Mouse (Mus musculus): ENCODE results near the gene Soat1.

The Soat1 gene

DNA sequence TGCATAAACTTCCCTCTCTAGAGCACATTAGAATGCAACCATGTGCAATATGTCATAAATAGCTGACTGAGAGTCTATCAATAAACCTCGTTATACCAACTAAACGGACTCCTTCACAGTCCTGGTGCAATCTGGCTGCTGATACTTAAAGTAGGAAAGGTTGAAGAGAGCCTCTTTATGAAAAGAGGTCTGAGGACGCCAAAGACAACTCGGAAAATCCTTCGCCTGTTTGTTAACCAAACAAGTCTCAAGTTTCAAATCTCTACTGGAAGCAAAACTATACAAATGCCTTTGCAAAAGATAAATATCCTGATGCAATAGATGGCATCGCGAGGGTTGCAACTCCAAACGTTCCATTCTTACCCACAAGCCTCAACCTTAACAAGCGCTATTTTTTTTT lies 9.2 kb downstream of the Soat1 start:
- DNase-seq (ENCODE audit: low spot score) = no peak

DNA sequence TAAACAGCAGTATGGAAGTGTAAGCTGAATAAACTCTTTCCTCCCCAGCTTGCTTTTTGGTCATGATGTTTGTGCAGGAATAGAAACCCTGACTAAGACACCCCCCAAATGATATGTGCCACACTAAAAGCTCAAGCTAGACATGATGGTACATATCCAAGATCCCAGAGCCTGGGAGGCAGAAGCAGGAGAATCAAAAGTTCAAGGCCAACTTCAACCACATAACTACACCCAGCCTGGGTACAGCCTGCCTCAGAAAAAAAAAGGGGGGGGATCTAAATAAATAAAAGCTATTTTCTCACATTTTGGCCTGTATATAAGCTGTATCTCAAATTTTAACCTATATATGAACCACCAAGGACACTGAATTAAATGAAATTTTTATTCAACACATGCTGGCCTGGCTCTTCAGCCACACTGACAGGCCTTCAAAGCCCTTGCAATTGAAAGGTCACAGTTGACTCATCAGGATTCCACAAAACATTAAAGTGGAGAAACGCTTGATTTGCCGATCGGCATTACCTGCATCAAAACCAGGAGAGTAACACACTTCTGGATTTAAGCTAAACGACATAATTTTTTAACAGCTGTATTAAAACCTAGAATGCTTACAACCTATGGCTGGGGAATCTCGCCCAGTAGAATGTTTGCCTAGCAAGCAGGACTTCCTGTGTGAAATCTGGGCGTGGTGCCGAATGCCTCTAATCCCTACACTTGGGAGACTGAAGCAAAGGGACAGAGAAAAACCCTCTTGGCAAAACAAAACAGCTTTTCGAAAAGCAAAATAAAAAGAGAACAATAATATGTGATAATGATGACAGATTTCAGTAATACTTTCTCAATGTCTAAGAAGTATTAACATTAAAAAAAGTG lies 9.9 kb downstream of the Soat1 start:
- no peak for DNase-seq (ENCODE audit: low spot score)

DNA sequence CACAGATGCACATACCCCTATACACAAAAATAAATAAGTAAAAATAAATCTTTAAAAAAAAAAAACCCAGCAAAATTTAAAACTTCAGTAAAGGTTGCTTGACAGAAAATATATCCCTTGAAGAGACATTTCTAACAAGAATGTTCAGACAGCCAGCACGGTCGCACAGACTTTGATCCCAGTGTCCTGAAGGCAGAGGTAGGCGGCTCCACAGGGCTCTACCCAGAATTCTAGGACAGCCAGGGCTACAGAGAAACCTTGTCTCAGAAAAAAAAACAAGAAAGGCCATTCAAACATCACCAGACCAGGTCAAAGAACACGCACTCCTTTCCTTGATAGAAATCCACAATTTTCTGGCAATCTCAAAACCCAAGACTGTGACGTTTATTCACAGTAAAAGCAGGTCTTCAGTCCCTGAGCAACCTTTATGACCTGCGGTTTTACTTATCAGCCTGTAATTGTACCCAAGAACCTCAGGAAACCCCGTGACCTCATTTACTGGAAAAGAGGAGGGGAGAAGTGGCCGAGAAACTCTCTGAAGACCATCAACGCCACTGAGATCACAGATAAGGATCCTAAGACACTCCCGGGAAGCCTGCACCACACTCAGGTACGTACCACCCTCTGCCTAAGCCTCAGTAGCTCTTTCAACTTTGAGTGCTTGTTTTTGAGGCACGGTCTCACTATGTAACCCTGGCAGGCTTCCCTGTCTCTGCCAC lies 11.7 kb downstream of the Soat1 start:
- no peak for DNase-seq (ENCODE audit: low spot score)

- no peak for DNase-seq (ENCODE audit: low spot score)
These were observed 13.1 kb downstream of the Soat1 start for GRCm38 (mm10) chr1:156461036-156461435.

GRCm38 (mm10) chr1:156460216-156460615 lies 13.9 kb downstream of the Soat1 start:
- no peak for DNase-seq (ENCODE audit: low spot score)

DNA sequence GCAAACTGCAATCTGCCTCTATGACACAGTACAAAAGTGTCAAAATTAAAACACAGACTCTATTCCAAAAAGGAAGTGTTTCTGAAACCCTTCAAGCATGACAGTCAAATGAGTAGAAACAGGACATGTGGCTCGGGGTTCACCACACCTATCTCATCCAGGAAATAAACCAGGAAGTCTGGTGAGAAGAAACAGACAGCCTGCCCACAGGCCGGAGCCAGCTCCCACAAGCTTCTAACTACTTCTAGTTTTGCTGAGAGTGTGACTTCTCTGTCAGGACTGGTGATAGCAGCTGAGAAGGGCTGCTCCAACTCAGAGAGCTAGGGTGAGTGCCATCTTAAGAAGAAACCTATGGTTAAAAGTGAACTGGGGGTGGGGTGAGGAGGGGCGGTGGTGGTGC lies 14.4 kb downstream of the Soat1 start:
- no peak for DNase-seq (ENCODE audit: low spot score)

GRCm38 (mm10) chr1:156458391-156459060 lies 15.6 kb downstream of the Soat1 start:
- DNase-seq (ENCODE audit: low spot score) = no peak

DNA sequence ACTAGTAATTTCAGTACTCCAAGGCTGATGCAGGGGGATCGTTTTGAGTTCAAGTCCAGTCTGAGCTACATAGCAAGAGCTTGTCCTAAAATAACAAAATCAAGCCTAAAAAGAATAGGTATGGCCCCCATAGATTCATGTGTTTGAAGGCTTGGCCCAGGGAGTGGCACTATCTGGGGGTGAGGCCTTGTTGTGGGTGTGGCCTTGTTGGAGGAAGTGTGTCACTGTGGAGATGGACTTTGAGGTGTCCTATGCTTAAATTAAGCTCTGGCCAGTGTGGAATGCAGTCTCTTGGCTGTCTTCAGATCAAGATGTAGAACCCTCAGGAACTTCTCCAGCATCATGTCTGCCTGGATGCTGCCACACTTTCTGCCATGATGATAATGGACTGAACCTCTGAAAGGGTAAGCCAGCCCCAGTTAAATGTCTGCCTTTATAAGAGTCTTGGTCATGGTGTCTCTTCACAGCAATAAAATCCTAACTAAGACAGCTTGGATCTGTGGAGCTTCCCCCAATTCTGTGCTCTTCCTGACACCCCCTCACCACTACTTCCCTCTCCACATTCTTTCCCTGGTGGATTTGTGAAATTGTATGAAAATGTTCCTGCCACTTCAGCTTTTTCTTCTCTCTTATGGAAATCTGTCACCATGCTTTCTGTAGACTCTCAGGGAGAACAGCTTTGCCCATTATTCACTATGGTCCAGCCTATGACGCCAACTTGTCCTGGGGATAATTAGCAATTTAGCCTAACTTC lies 18.9 kb downstream of the Soat1 start:
- no peak for DNase-seq (ENCODE audit: low spot score)

- DNase-seq (ENCODE audit: low spot score) = no peak
These were observed 19.7 kb downstream of the Soat1 start for GRCm38 (mm10) chr1:156454384-156454783.

DNA sequence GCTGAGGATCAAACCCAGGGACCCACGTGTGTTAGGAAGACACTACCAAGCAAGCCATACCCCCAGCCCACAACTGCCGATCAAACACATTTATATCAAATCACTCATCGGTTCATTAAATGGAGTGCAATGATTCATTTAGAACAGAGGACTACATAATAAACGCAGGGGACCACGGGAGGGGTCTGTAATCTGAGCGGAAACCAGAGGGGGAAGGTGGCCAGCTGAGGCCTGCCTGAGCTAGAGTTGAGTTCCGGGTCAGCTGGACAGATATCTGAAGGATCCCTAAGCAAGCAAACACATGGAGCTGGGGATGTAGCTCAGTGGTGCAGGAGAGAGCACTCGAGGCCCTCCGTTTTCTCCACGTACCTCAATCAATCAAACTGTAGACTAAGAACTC lies 20.3 kb downstream of the Soat1 start:
- DNase-seq (ENCODE audit: low spot score) = no peak

GRCm38 (mm10) chr1:156450478-156450877 lies 23.7 kb downstream of the Soat1 start:
- DNase-seq (ENCODE audit: low spot score) = no peak

DNA sequence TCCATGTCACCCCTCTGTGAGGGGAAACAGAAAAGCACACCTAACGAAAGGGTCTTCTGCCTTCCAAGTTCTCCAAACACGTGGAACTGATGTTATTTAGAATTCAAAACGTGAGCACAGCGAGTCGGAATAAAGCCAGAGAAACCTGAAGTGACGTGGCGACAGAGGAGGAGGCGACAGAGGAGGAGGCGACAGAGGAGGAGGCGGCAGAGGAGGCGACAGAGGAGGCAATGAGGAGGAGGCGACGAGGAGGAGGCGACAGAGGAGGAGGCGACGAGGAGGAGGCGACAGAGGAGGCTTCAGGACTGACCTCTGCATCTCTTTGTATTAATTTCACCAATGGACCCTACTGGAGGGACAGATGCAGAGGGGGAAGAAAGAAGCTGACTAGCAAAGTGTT lies 24.4 kb downstream of the Soat1 start:
- no peak for DNase-seq (ENCODE audit: low spot score)

- no peak for DNase-seq (ENCODE audit: low spot score)
These were observed 25.0 kb downstream of the Soat1 start for GRCm38 (mm10) chr1:156449089-156449488.

- no peak for DNase-seq (ENCODE audit: low spot score)
These were observed 29.1 kb downstream of the Soat1 start for GRCm38 (mm10) chr1:156445049-156445448.

DNA sequence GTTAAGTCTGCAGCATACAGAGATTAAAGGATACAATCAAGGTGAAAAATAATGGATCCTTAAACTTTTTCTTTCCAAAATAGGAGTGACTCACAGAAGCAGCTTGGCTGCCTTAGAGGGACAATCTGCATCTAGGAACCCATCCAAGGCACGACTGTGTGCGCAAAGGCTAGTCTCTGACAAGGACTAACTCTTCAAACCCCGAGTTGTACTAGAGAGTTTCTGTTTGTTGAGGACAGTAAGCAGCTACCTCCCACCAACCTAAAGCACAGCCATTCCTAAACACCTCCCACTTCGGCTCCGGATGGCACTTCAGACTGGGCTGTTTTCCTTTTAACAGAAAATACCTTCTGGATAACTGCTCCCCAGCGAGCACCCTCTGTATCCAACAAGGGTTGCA lies 31.4 kb downstream of the Soat1 start:
- no peak for DNase-seq (ENCODE audit: low spot score)

- DNase-seq (ENCODE audit: low spot score) = no peak
These were observed 31.9 kb downstream of the Soat1 start for GRCm38 (mm10) chr1:156442266-156442665.

DNA sequence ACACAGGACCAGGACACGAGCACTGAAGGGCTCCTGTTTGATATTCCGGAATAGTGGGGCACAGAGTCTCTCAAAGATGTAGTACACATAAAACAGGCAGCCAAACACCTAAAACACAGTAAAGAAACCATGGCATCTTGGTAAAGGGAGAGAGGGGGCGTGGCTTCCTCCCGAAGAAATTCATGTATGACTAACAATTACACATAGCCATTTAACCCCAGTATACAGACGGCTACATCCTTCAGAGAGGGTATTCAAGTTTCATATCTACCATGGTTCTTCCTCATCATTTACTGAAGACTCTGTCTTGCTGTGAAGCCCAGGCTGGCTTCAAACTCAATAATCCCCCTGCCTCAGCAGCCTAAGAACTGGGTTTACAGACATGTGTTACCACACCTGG lies 36.4 kb downstream of the Soat1 start:
- no peak for DNase-seq (ENCODE audit: low spot score)

GRCm38 (mm10) chr1:156437016-156437708 lies 37.0 kb downstream of the Soat1 start:
- DNase-seq (ENCODE audit: low spot score) = no peak

GRCm38 (mm10) chr1:156433497-156433896 lies 40.6 kb downstream of the Soat1 start:
- DNase-seq (ENCODE audit: low spot score) = no peak

DNA sequence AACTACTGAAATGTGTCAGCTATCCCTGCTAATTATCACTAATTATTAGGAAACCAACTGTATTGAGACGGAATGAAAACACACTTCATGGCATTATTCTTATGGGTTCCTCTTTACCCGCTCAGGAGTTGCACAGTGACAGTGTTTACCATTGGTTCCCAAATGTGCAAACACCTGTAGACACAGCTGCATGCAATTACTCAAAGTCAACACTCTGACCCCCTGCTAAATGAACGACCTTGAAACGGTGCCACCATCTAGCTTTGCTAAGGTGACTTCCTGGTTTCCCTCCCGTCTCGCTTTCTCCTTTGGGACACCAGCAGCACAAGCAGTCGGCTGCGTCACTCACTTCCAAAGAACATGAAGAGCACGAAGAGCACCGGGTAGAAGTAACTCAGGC lies 41.6 kb downstream of the Soat1 start:
- DNase-seq (ENCODE audit: low spot score) = no peak

DNA sequence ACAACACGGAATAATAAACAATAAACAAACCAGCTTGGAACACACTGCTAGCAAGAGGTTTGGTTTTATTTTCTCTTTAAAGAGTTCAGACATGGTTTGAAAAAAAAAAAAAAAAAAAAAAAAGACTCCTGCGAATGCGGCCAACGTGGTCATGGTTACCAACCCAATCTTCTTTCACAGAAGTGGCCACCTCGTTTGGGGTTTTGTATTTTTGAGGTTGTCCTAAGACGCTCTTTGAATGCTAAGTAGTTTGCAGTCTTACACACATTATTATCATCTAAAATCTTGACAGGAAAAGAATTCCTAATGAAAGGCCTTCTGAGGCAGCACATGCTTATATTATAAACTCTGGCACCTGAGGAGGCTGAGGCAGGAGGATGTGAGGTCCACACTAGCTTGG lies 45.7 kb downstream of the Soat1 start:
- no peak for DNase-seq (ENCODE audit: low spot score)

DNA sequence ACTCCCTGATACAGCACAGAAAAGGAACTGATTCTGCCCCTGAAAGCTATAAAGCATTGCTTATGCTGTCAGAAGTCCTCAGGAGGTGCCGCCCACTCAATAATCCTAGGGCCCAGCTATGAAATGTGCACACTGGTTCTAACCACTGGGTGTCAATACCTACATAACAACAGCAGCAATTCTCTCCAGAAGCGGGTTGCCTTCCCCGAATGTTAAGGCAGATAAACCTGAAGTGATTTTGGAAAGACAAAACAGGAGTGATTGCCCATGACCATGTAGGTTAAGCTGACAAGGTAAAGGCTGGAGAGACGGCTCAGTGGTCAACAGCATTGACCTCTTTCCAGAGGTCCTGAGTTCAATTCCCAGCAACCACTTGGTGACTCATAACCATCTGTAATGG lies 48.4 kb downstream of the Soat1 start:
- no peak for DNase-seq (ENCODE audit: low spot score)
